Mouse (Mus musculus) myocyte (in vitro differentiated cells): ENCODE measurements around the gene Sdhb. TPM values are rescaled to one million over a fixed set of nuclear protein-coding genes. Genes with fewer than 3 reads are reported as not detected.

Experiments used
- H3K27me3 ChIP-seq: one replicate; pipeline ENCODE4 v1.6.1; 2011; ENCODE audit not compliant: control insufficient read depth, insufficient read depth, insufficient read length
- H3K36me3 ChIP-seq: one replicate; pipeline ENCODE4 v1.6.1; 2011; ENCODE audit not compliant: control insufficient read depth, insufficient read depth
- H3K4me2 ChIP-seq: one replicate; pipeline ENCODE4 v1.6.1; 2011; ENCODE audit warnings: low read depth, control low read depth
- H3K4me3 ChIP-seq: one replicate; pipeline ENCODE4 v1.5.1; 2011; ENCODE audit warnings: mild to moderate bottlenecking, control low read depth, moderate library complexity
- H3K79me2 ChIP-seq: one replicate; pipeline ENCODE4 v1.6.1; 2011; ENCODE audit not compliant: control insufficient read depth, insufficient read depth
- H3ac ChIP-seq: one replicate; pipeline ENCODE4 v1.6.1; 2011; ENCODE audit not compliant: control insufficient read depth, insufficient read length
- CEBPB ChIP-seq: IDR thresholded peaks from 2 replicates; pipeline ENCODE4 v1.6.1; 2011; ENCODE audit warnings: mild to moderate bottlenecking, moderate library complexity; ENCODE audit not compliant: poor library complexity, insufficient read depth, severe bottlenecking
- E2F4 ChIP-seq: IDR thresholded peaks from one replicate; pipeline ENCODE4 v1.6.1; 2011; ENCODE audit warnings: mild to moderate bottlenecking, control low read depth, moderate library complexity; ENCODE audit not compliant: insufficient read depth
- MAX ChIP-seq: IDR thresholded peaks from one replicate; pipeline ENCODE4 v1.6.1; 2011; ENCODE audit warnings: low read depth, mild to moderate bottlenecking, control low read depth
- MYOD1 ChIP-seq, 3 experiments: IDR thresholded peaks; one replicate each; pipeline ENCODE4 v1.6.1; 2011; ENCODE audit warnings: control low read depth in 2 of 3, low read depth in 2 of 3, mild to moderate bottlenecking in 2 of 3, moderate library complexity in 1 of 3; ENCODE audit not compliant: insufficient read length in 2 of 3, control insufficient read depth in 1 of 3
- MYOG ChIP-seq, 3 experiments: IDR thresholded peaks; one replicate each; pipeline ENCODE4 v1.6.1; 2011; ENCODE audit warnings: control low read depth in 2 of 3, low read depth in 2 of 3, mild to moderate bottlenecking in 2 of 3; ENCODE audit not compliant: insufficient read length in 2 of 3, control insufficient read depth in 1 of 3, insufficient read depth in 1 of 3
- POLR2A ChIP-seq: IDR thresholded peaks from one replicate; pipeline ENCODE4 v1.6.1; 2011; ENCODE audit warnings: low read depth, mild to moderate bottlenecking, control low read depth, moderate library complexity; ENCODE audit not compliant: insufficient read length
- POLR2AphosphoS2 ChIP-seq: IDR thresholded peaks from one replicate; pipeline ENCODE4 v1.6.1; 2011; ENCODE audit warnings: low read depth, control low read depth; ENCODE audit not compliant: insufficient read length
- REST ChIP-seq: IDR thresholded peaks from one replicate; pipeline ENCODE4 v1.6.1; 2011; ENCODE audit warnings: mild to moderate bottlenecking, control low read depth, moderate library complexity; ENCODE audit not compliant: insufficient read depth, insufficient read length
- SRF ChIP-seq: IDR thresholded peaks from one replicate; pipeline ENCODE4 v1.6.1; 2011; ENCODE audit warnings: low read depth; ENCODE audit not compliant: control insufficient read depth, insufficient read length
- TCF12 ChIP-seq: IDR thresholded peaks from one replicate; pipeline ENCODE4 v1.6.1; 2011; ENCODE audit warnings: mild to moderate bottlenecking, control low read depth; ENCODE audit not compliant: poor library complexity, insufficient read depth, severe bottlenecking
- TCF3 ChIP-seq: IDR thresholded peaks from one replicate; pipeline ENCODE4 v1.6.1; 2011; ENCODE audit warnings: low read depth, control low read depth; ENCODE audit not compliant: insufficient read length
- USF1 ChIP-seq: IDR thresholded peaks from one replicate; pipeline ENCODE4 v1.6.1; 2011; ENCODE audit warnings: low read depth, mild to moderate bottlenecking, control low read depth, moderate library complexity
- polyA plus RNA-seq: library from polyadenylated mRNA; unstranded; fragments of >200 nt; fragmentation: generic; extraction: Trizol; gene quantifications from one replicate; pipeline ENCODE4 v1.2.1, GENCODE M21; 2012; ENCODE audit warnings: missing spikeins

Sdhb gene
- polyA plus RNA-seq, 1 experiment: 421 TPM

DNA sequence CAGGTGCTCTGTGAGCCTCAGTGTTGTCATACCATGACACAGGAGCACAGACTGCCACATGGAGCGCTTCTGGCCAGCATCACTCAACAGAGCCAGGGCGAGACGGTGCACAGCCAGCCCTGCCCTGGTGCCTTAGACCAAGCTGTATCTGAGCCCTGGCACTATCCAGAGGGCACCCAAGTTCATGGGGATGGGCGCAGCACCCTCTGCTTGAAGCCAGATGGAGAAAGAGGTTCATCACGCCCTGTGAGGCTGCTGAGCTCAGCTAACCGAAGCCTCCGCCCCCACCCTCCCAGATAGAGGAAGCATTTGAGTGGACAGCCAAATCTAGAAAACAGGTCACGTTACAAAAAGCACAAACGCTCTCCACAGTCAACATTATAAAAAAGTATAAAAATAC is 55.3 kb downstream of the Sdhb start:
- Histone ChIP-seq H3K4me3 (no peak overlapping the region), H3K36me3 (no peaks in the 10 kb centered on the region), H3K79me2 (no peaks in the 10 kb centered on the region), H3ac (no peak overlapping the region), H3K27me3 (no peaks in the 10 kb centered on the region), H3K4me2 (no peak overlapping the region)
- TF ChIP-seq TCF12: no peak
- TF ChIP-seq POLR2A: no peak

DNA sequence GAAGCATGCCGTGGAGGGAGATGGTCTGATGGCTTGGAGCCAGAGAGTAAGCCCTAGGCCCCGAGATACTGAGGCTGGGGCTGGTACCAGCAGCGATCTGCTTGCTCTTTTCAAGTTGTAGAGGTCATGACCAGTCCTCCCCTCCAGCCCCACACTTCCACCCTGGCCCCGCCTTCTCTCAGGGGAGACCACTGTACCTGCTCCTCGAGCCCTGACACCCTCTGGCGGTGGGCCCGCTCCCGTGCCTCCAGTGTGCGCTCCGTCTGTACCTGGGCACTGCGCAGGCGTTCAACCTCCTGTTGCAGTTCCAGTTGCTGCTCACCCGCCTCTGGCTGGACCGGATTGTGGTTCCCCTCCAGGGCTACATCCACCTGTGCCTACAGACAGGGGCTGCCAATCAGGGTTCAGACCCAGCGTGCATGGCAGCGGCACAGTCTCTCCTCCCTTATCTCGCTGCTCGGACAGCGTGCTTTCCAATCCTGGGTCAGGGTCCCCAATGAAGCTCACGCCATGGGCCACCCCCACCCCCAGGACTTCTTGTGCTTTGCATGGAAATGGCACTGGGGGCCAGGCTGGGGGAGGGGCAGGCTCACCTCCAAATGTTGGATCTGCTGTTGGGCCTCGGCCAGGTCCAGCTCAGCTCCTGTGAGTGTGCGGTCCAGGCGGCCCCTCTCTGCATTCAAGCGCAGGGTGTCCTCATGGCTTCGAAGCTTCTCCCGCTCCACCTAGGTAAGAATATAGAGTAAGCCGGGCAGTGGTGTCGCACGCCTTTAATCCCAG is 56.8 kb downstream of the Sdhb start:
- no peak overlapping the region for H3ac ChIP-seq
- no peaks in the 10 kb centered on the region for H3K79me2 ChIP-seq
- no peak overlapping the region for H3K4me2 ChIP-seq
- H3K27me3 ChIP-seq: no peaks in the 10 kb centered on the region
- TF ChIP-seq E2F4 (no peak), USF1 (no peak), CEBPB (no peak), POLR2AphosphoS2 (no peak), SRF (no peak), REST (no peak), TCF3 (no peak), POLR2A (no peak), MAX (no peak), TCF12 (no peak), MYOD1 (IDR thresholded peaks at IDR 0.05; ENCODE audit: control insufficient read depth in 1 of 3, insufficient read length in 2 of 3, low read depth in 2 of 3) (no peak), MYOG (IDR thresholded peaks at IDR 0.05; ENCODE audit: control insufficient read depth in 1 of 3, insufficient read depth in 1 of 3, insufficient read length in 2 of 3, low read depth in 2 of 3) (no peak)
- no peak overlapping the region for H3K4me3 ChIP-seq
- H3K36me3 ChIP-seq: no peaks in the 10 kb centered on the region

DNA sequence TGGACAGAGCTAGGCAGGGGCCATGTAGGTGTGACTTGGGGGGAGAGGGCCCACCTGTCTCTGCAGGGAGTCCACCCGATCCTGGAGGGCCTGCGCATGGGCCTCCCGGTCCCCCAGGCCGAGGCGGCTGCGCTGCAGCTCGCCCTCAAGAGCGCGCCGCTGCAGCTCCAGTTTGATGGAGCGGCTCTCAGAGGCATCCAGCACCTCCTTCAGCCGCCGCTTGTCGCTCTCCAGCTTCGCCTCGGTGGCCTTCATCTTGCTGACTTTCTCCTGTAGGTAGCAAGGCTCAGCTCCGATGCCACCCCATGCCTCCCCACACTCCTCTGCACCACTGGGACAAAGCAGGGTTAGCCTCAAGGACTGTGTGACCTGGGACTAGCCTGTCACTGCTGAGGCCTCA is 59.2 kb downstream of the Sdhb start:
- TF ChIP-seq SRF (no peak), MAX (no peak), MYOG (IDR thresholded peaks at IDR 0.05; ENCODE audit: control insufficient read depth in 1 of 3, insufficient read depth in 1 of 3, insufficient read length in 2 of 3, low read depth in 2 of 3) (no peak), TCF3 (no peak), TCF12 (no peak), POLR2AphosphoS2 (no peak)
- no peaks in the 10 kb centered on the region for H3K36me3 ChIP-seq

GRCm38 (mm10) chr4:141020811-141021613 is 60.0 kb downstream of the Sdhb start:
- no peaks in the 10 kb centered on the region for H3K36me3 ChIP-seq
- H3K27me3 ChIP-seq: no peaks in the 10 kb centered on the region
- H3K79me2 ChIP-seq: no peaks in the 10 kb centered on the region
- no peak overlapping the region for H3K4me3 ChIP-seq
- H3ac ChIP-seq: no peak overlapping the region
- H3K4me2 ChIP-seq: no peak overlapping the region
- no peak for TF ChIP-seq SRF
- TF ChIP-seq POLR2AphosphoS2: no peak
- no peak for TF ChIP-seq POLR2A
- TF ChIP-seq MYOG (IDR thresholded peaks at IDR 0.05; ENCODE audit: control insufficient read depth in 1 of 3, insufficient read depth in 1 of 3, insufficient read length in 2 of 3, low read depth in 2 of 3): no peak
- no peak for TF ChIP-seq CEBPB
- TF ChIP-seq REST: no peak
- no peak for TF ChIP-seq MYOD1 (IDR thresholded peaks at IDR 0.05; ENCODE audit: control insufficient read depth in 1 of 3, insufficient read length in 2 of 3, low read depth in 2 of 3)
- TF ChIP-seq TCF3: no peak
- TF ChIP-seq MAX: no peak

More for the DNA sequence above, 59.2 kb downstream of the Sdhb start:
- Histone ChIP-seq H3K4me2 (no peak overlapping the region), H3K79me2 (no peaks in the 10 kb centered on the region), H3K4me3 (no peak overlapping the region), H3K27me3 (no peaks in the 10 kb centered on the region), H3ac (no peak overlapping the region)

- Histone ChIP-seq H3K36me3 (no peaks in the 10 kb centered on the region), H3K4me2 (no peak overlapping the region)
Observed at GRCm38 (mm10) chr4:141021614-141021929, 60.6 kb downstream of the Sdhb start.

More at GRCm38 (mm10) chr4:141021614-141021929, 60.6 kb downstream of the Sdhb start:
- Histone ChIP-seq H3K4me3 (no peak overlapping the region), H3ac (no peak overlapping the region), H3K27me3 (no peaks in the 10 kb centered on the region), H3K79me2 (no peaks in the 10 kb centered on the region)
- TF ChIP-seq USF1 (no peak), POLR2AphosphoS2 (no peak), TCF3 (no peak), CEBPB (no peak), SRF (no peak), MYOD1 (IDR thresholded peaks at IDR 0.05; ENCODE audit: control insufficient read depth in 1 of 3, insufficient read length in 2 of 3, low read depth in 2 of 3) (no peak), REST (no peak), MAX (no peak), POLR2A (no peak), MYOG (IDR thresholded peaks at IDR 0.05; ENCODE audit: control insufficient read depth in 1 of 3, insufficient read depth in 1 of 3, insufficient read length in 2 of 3, low read depth in 2 of 3) (no peak), E2F4 (no peak), TCF12 (no peak)
